Mouse (Mus musculus) left cerebral cortex, adult 6 months (tissue): ENCODE measurements around the gene Esyt2. TPM values are rescaled to one million over a fixed set of nuclear protein-coding genes. Genes with fewer than 3 reads are reported as not detected.

Source experiments
- long read RNA-seq, 2 experiments: library from polyadenylated mRNA; unstranded; transcript quantifications; one replicate each; pipeline ENCODE4 v2.0.0; 2019 to 2020
- polyA plus RNA-seq: library from polyadenylated mRNA; unstranded; fragments of <200 nt; fragmentation: Nextera tagmentation; gene quantifications from 2 replicates; pipeline ENCODE4 v1.2.3, GENCODE M21; 2021

The Esyt2 gene
- 4.3 and 8.7 TPM in 2 replicates for polyA plus RNA-seq
- long read RNA-seq, experiment 1, partial matches to known transcripts = 4 of 19 reads
- long read RNA-seq, experiment 1, other reads (novel, unspliced or antisense) = 15 of 19 reads
- long read RNA-seq, experiment 2, partial matches to known transcripts = 4 of 27 reads
- long read RNA-seq, experiment 2, other reads (novel, unspliced or antisense) = 23 of 27 reads

GRCm38 (mm10) chr12:116280653-116281364 lies at the start of gene Esyt2:
Esyt2 (plus strand) TSS chr12:116281196.

DNA sequence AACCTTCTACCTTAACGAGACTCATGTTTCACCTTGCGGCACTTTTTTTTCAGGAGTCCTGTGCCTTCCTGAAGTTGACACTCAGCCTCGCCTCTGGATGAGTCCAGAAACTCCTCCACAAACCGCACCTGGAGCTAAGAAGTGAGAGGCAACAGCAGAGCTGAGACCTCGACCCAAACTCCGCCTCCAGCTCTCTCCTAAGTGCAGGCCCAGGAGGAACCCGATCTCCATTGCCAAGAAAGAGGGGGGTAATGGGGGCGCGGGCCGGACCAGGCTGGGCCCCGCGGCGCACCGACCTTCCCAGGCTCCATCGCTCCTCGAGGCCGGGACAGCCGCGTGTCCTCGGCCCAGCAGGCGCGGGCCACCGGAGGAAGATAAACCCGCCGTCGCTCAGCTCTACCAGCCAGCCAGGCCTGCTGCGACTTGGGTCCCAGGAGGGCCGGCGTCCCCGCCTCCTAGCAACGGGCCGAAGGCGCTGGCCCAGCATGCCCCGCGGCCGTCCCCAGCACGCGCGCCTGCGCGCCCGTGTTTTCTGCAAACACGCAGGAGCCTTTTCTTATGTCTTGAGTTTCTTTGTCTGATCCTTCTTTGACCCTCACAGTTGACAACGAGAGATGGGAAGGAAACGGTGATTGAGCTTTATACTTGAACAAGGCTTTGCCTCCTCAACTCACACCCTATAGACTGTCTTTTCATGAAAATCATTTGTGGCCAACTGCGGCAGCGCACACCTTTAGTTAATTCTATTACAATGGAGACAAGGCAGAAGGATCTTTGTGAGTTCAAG lies 18.2 kb upstream of the Esyt2 start, which contains the start of gene Wdr60:
Gene Wdr60 (minus strand): TSS at position 468 of the 787 bp plus-strand sequence.

GRCm38 (mm10) chr12:116275086-116275485 lies 5.9 kb upstream of the Esyt2 start, which contains the start of gene Gm11027:
Gm11027 (plus strand) TSS chr12:116275386.

DNA sequence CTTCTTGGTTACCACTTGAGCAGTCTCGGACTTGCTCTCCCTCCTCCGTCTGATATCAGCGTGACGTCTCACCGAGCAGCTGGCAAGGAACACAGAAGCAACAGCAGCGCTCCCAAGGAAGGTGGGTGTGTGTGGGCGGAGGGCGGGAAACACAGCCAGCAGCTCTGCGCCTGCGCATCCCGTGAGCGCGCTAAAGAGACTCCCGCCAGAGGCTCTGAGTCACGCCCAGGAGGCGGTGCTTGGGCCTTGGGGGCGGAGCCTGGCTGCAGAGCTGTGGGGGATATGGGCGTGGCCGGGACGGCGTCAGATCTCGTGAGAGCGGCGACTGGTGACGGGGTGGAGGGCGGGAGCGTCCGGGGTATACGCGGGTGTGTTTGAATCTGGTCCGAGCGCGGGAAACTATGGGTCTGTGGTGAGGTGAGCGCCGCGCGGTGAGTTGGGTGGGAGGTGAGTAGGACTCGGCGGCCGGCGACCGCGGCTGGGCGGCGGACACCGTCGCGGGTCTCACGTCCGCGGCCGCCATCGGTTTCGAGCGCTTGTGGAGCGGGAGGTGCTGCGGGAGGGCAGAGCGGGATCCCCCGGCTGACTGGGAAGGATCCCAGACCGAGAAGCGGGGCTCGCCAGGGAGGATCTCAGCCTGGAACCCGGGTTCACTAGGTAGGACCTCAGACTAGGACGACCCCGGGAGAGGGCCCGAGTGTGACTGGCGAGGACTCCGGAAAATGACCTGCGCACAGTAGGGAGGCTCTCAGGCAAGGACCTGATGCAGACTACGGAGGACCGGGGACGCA lies 124.2 kb downstream of the Esyt2 start, which contains the start of gene Ncapg2:
Gene Ncapg2 (plus strand): TSS at position 358 of the 791 bp plus-strand sequence.

Other genes with a start within 250 kb of the Esyt2 start
- gene Zfp386, start 233.5 kb upstream of the Esyt2 start, polyA plus RNA-seq = 16.5 and 19.8 TPM in 2 replicates
- gene Vipr2, start 203.5 kb upstream of the Esyt2 start, polyA plus RNA-seq = 0.29 and 0.37 TPM in 2 replicates
- 12.0 and 16.2 TPM in 2 replicates for gene Wdr60, start 18.2 kb upstream of the Esyt2 start, polyA plus RNA-seq
- not detected in 2 replicates for gene Gm11027, start 5.8 kb upstream of the Esyt2 start, polyA plus RNA-seq
- gene Ncapg2, start 124.2 kb downstream of the Esyt2 start, polyA plus RNA-seq = 1.1 and 1.2 TPM in 2 replicates
- 46.3 and 47.4 TPM in 2 replicates for gene Ptprn2, start 204.5 kb downstream of the Esyt2 start, polyA plus RNA-seq